ENCODE assay signal across 20 mouse cellular contexts in genomic region chr12:41182856-41183255, GRCm38 (mm10).
"Had no signal": no experiment of that assay in that cellular context is flagged by ENCODE, and none has a peak within 500 bp of the region (broad histone marks: within the 10 kb centered on the region; RNA-seq: fewer than 3 reads in every experiment).

No protein-coding gene starts in this region.

- DNase-seq: kidney, adult 18-20 months; kidney, adult 9 months; kidney, postnatal 25 days; left cerebral cortex, postnatal 4 days; liver, embryonic 13.5 days; lung, postnatal 10 days; lung, postnatal 36 days; retina, postnatal 1 day; right cerebral cortex, postnatal 25 days; thymus, adult 2 months; thymus, postnatal 14 days; thymus, postnatal 4 days had no signal

- H3K36me3 ChIP-seq: limb, embryonic 12.5 days; limb, embryonic 15.5 days; liver, embryonic 13.5 days; lung, embryonic 15.5 days; midbrain, embryonic 12.5 days; midbrain, embryonic 15.5 days; neural tube, embryonic 12.5 days; neural tube, embryonic 15.5 days had no signal

- ATAC-seq: intestine, embryonic 16.5 days; midbrain, embryonic 15.5 days had no signal

- H3K27me3 ChIP-seq: limb, embryonic 12.5 days; limb, embryonic 15.5 days; liver, embryonic 13.5 days; lung, embryonic 15.5 days; midbrain, embryonic 12.5 days; midbrain, embryonic 15.5 days; neural tube, embryonic 12.5 days; neural tube, embryonic 15.5 days had no signal
